Mouse (Mus musculus) midbrain, postnatal 0 days (tissue): ENCODE results near the gene Tnfrsf12a. TPM values are rescaled to one million over a fixed set of nuclear protein-coding genes. Genes with fewer than 3 reads are reported as not detected.

Source experiments
- ATAC-seq: fragments of 200-750 bp; cut with Nextera tagmentation; 2 replicates; pipeline ENCODE4 v1.8.0; 2017; ENCODE audit warnings: moderate number of reproducible peaks, mild to moderate bottlenecking, moderate TSS enrichment, moderate library complexity; ENCODE audit not compliant: low FRiP score
- DNase-seq: peaks from one replicate; pipeline ENCODE4 v3.0.0-alpha.2; 2015; ENCODE audit warnings: low spot score
- H3K27ac ChIP-seq: fragments of 300-500 bp; sonication (generic); 2 replicates; pipeline ENCODE4 v1.5.1; 2014; ENCODE audit warnings: low read depth, mild to moderate bottlenecking, low read length, mixed read lengths
- H3K27me3 ChIP-seq: fragments of 300-500 bp; sonication (generic); 2 replicates; pipeline ENCODE4 v1.6.1; 2014; ENCODE audit warnings: low read length, control low read depth, mixed read lengths; ENCODE audit not compliant: insufficient read depth
- H3K36me3 ChIP-seq: fragments of 300-500 bp; sonication (generic); 2 replicates; pipeline ENCODE4 v1.6.1; 2014; ENCODE audit warnings: low read length, control low read depth, mixed read lengths; ENCODE audit not compliant: insufficient read depth
- H3K4me1 ChIP-seq: fragments of 300-500 bp; sonication (generic); 2 replicates; pipeline ENCODE4 v1.6.1; 2014; ENCODE audit warnings: mild to moderate bottlenecking, control low read depth, antibody characterized with exemption, low read length, mixed read lengths; ENCODE audit not compliant: insufficient read depth
- H3K4me2 ChIP-seq: fragments of 300-500 bp; sonication (generic); 2 replicates; pipeline ENCODE4 v1.6.1; 2014; ENCODE audit warnings: low read depth, mild to moderate bottlenecking, low read length, mixed read lengths; ENCODE audit not compliant: poor library complexity, severe bottlenecking
- H3K4me3 ChIP-seq: fragments of 300-500 bp; sonication (generic); 2 replicates; pipeline ENCODE4 v1.5.1; 2014; ENCODE audit warnings: low read depth, mild to moderate bottlenecking, low read length, moderate library complexity
- H3K9ac ChIP-seq: fragments of 300-500 bp; sonication (generic); replicated peaks from 2 replicates; pipeline ENCODE4 v1.6.1; 2014; ENCODE audit warnings: mild to moderate bottlenecking, low read length, moderate library complexity, mixed read lengths; ENCODE audit not compliant: poor library complexity, severe bottlenecking
- H3K9me3 ChIP-seq: fragments of 300-500 bp; sonication (generic); 2 replicates; pipeline ENCODE4 v1.6.1; 2016; ENCODE audit warnings: low read length, control low read depth
- CTCF ChIP-seq: IDR thresholded peaks from 2 replicates; pipeline ENCODE4 v1.5.1; 2016; ENCODE audit warnings: antibody characterized with exemption, mild to moderate bottlenecking
- WGBS: fragments of 180-500 bp; shearing (Covaris S2); extraction: QIAGEN DNeasy Blood & Tissue Kit; methylation state at CpG from one replicate; pipeline ENCODE4 v1.1.7; 2014; 5-methylcytosine and 5-hydroxymethylcytosine counted together
- polyA plus RNA-seq: library from polyadenylated mRNA; unstranded; fragments of >200 nt; fragmentation: Nextera tagmentation; extraction: Ambion mirVana; gene quantifications from 2 replicates; pipeline ENCODE4 v1.2.1, GENCODE M21; 2015
- total RNA-seq: library from RNA; depleted of rRNA; stranded (reverse); fragments of >200 nt; gene quantifications from 2 replicates; pipeline ENCODE4 v1.2.3, GENCODE M21; 2014

The Tnfrsf12a gene
- total and polyA plus RNA-seq, 2 experiments from 2014 or later = 3.3 to 3.9 TPM

DNA sequence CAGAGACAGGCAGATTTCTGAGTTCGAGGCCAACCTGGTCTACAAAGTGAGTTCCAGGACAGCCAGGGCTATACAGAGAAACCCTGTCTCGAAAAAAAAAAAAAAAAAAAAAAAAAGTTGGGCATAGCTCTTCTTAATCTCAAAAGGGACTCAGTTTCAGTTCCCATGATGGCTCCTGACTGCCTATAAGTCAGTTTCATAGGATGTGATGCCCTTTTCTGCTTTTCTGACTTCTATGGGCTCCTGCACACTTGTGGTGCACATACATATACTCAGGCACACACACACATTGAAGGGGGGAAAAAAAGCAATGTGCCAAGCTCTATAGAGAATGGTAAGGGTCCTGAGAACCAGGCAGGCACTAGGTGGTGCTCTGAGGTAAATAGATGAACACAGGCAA lies 23.9 kb downstream of the Tnfrsf12a start:
- Histone ChIP-seq H3K27ac (no peak overlapping the region), H3K9me3 (no peaks in the 10 kb centered on the region), H3K9ac (no peak overlapping the region), H3K36me3 (no peaks in the 10 kb centered on the region), H3K27me3 (no peaks in the 10 kb centered on the region; the same call in 1 of the 2 replicates), H3K4me1 (no peaks in the 10 kb centered on the region), H3K4me3 (no peak overlapping the region), H3K4me2 (no peak overlapping the region)
- ATAC-seq (no peak), DNase-seq (no peak)
- 78% methylated on average over 1 of the region's 2 CpGs for whole genome bisulfite sequencing
- TF ChIP-seq CTCF = peak; percentile 30

DNA sequence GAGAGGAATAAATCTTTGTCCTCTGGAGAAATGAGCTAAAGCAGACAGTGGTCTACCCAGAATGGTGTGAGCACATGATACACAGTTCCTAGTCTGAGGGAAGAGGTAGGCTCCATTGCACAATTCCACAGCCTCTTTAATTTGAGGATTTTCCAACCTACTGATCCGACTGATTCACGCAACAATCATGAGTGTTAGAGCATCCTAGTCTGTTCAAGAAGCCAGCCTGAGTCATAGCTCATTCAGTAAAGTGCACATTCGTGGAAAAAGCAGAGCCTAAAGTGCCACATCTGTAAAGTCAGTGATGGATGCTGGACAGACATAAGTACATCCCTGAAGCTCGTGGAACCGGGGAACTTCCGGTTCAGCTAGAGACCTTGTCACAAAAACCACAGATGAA lies 25.9 kb downstream of the Tnfrsf12a start:
- H3K27ac ChIP-seq = no peak overlapping the region
- no peaks in the 10 kb centered on the region for H3K36me3 ChIP-seq
- no peak for ATAC-seq
- H3K27me3 ChIP-seq = no peaks in the 10 kb centered on the region
- no peak overlapping the region for H3K4me2 ChIP-seq
- no peak overlapping the region for H3K9ac ChIP-seq
- H3K9me3 ChIP-seq = no peaks in the 10 kb centered on the region
- no peak for TF ChIP-seq CTCF
- no peak for DNase-seq
- H3K4me1 ChIP-seq = no peaks in the 10 kb centered on the region
- 84% methylated on average over 6 of the region's 6 CpGs for WGBS
- H3K4me3 ChIP-seq = no peak overlapping the region

DNA sequence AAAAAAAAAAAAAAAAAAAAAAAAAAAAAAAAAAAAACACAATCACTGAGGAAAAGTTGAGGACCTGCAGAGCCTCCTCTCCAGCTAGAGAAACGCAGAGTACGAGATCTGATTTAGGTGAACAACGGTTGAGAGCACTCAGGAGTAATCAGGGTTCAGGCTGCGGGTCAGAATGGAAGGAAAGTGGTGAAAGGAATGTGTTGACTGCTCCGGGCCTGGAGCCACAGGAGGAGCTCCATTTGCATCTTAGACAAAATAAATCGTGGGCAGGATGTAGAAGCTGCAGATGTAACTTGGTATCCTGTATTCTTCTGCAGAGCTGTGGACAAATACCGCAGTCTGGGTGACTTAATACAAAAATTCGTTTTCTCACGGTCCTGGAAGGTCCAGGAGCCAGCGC lies 31.4 kb downstream of the Tnfrsf12a start:
- TF ChIP-seq CTCF = no peak
- no peak overlapping the region for H3K27ac ChIP-seq
- no peaks in the 10 kb centered on the region for H3K36me3 ChIP-seq
- no peaks in the 10 kb centered on the region for H3K9me3 ChIP-seq
- DNase-seq (no peak), ATAC-seq (no peak)
- H3K4me1 ChIP-seq = 0 out of 2 replicates have a peak, but pooled peaks cover 6% of the 10 kb centered on the region
- H3K4me2 ChIP-seq = no peak overlapping the region
- H3K9ac ChIP-seq = no peak overlapping the region
- H3K4me3 ChIP-seq = no peak overlapping the region
- WGBS = 30% methylated on average over 10 of the region's 10 CpGs
- peaks cover 20% of the 10 kb centered on the region; the same call in 1 of the 2 replicates for H3K27me3 ChIP-seq

DNA sequence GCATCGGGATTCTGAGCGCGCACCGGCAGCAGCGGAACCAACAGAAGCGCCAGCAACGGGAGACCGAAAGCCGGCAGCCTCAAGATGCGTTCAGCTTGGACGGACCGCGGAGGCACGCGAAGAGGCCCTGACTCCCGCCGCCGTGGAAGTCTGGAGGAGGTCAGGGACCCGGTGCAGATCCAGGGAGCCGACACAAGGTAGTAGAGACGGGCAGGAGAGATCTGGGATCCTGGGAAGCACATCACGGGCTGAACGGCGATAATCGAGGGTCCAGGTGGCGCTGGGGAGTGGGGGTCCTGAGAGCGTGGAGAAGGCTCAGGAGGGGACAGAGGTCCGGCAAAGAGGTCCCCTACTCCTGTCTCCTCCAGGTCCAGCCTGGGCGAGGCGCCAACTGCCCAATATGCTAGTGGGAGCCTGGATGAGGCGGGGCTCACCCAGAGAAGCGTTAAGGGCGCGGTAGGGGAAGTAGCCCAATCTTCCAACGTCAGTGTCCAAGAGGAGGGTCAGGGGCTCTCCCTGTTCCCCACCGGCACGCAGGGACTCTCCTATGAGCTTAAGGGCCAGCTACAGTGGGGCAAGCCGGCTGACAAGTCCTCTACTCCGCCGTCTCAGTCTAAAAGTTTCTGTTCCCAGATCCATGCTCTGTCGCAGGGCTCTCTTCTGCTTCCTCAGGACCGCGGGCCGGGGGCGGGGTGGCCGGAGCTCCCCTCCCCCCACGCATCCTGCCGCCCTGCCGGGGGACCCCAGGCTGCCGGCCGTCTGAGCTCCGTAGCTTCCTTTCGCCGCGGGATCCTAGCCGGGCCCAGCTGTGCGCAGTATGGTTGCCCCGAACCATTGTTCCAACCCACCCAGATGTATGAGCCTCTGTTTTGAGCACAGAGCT lies 32.4 kb downstream of the Tnfrsf12a start, which contains the start of gene Mmp25:
Mmp25 (minus strand) TSS at position 665 of the 883 bp plus-strand sequence.
- Histone ChIP-seq H3K36me3 (no peaks in the 10 kb centered on the region), H3K27me3 (peaks cover 20% of the 10 kb centered on the region; the same call in 1 of the 2 replicates), H3K27ac (no peak within 1 kb of the TSS), H3K4me2 (peak within 1 kb of the TSS; percentile 67), H3K4me3 (peak within 1 kb of the TSS; percentile 40), H3K9ac (peak within 1 kb of the TSS; percentile 59; the same call in 1 of the 2 replicates), H3K9me3 (no peaks in the 10 kb centered on the region), H3K4me1 (0 out of 2 replicates have a peak, but pooled peaks cover 6% of the 10 kb centered on the region)
- no peak for ATAC-seq
- no peak for DNase-seq
- WGBS = under 1% methylated on average over 53 of the region's 58 CpGs
- no peak for TF ChIP-seq CTCF

DNA sequence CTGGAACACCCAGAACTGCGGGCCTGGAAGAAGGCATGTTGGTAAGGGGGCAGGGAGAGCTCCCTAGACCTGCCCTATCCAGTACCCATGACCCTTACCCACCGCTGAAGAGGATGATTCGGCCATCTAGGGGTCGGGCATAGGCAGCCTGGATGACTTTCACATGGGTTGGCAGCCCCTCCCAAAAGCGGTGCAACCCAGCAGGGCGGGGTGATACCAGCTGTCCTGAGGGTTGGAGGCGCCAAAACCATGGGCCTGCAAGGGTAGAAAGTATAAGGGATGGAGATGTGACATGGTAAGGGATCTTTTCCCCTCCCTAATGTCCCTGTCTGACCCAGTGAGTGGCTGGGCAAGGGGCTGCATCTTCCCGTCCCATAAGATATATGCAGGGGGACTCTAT lies 46.0 kb downstream of the Tnfrsf12a start:
- H3K27me3 ChIP-seq = no peaks in the 10 kb centered on the region
- H3K9ac ChIP-seq = no peak overlapping the region
- no peak for DNase-seq
- H3K9me3 ChIP-seq = no peaks in the 10 kb centered on the region
- H3K4me1 ChIP-seq = no peaks in the 10 kb centered on the region
- no peak overlapping the region for H3K4me2 ChIP-seq
- 85% methylated on average over 8 of the region's 8 CpGs for WGBS
- no peak for TF ChIP-seq CTCF
- no peaks in the 10 kb centered on the region for H3K36me3 ChIP-seq
- no peak overlapping the region for H3K27ac ChIP-seq
- no peak for ATAC-seq
- no peak overlapping the region for H3K4me3 ChIP-seq
